ENCODE assay signal across 28 mouse cellular contexts in genomic region chr3:69114760-69115159, GRCm38 (mm10). TPM values are rescaled to one million over a fixed set of nuclear protein-coding genes. Genes with fewer than 3 reads are reported as not detected.
DNase-seq lines count a peak whose midpoint lies in the region; ATAC-seq and TF ChIP-seq lines count a peak whose summit lies in the region.
"Had no signal": no experiment of that assay in that cellular context is flagged by ENCODE, and none has a peak within 500 bp of the region (broad histone marks: within the 10 kb centered on the region; RNA-seq: fewer than 3 reads in every experiment).

No protein-coding gene starts in this region.

- no peaks in the 10 kb centered on the region for H3K27me3 ChIP-seq in kidney, adult 2 months (replicated peaks; ENCODE audit: control insufficient read depth, insufficient read depth, low read length)
- no peaks in the 10 kb centered on the region for H3K27me3 ChIP-seq in liver, postnatal 0 days (ENCODE audit: insufficient read depth, low read length)
- H3K27me3 ChIP-seq in liver, embryonic 11.5 days (replicated peaks; ENCODE audit: control insufficient read depth, insufficient read depth, low read length): no peaks in the 10 kb centered on the region
- no peaks in the 10 kb centered on the region for H3K27me3 ChIP-seq in neural tube, embryonic 15.5 days (replicated peaks)
- H3K27me3 ChIP-seq: forebrain, embryonic 15.5 days; heart, embryonic 13.5 days; limb, embryonic 15.5 days; megakaryocyte, embryonic 14.5 days; midbrain, embryonic 15.5 days had no signal

- no peak overlapping the region for H3K9ac ChIP-seq in liver, postnatal 0 days (replicated peaks)
- H3K9ac ChIP-seq in liver, embryonic 11.5 days (ENCODE audit: low read depth, low read length): no peak overlapping the region
- H3K9ac ChIP-seq in neural tube, embryonic 15.5 days (replicated peaks): no peak overlapping the region
- H3K9ac ChIP-seq: forebrain, embryonic 15.5 days; heart, embryonic 13.5 days; limb, embryonic 15.5 days; midbrain, embryonic 15.5 days had no signal

- H3K4me1 ChIP-seq in kidney, adult 2 months (ENCODE audit: control insufficient read depth, insufficient read depth, low read length): peaks cover 32% of the 10 kb centered on the region; the same call in 1 of the 2 replicates
- H3K4me1 ChIP-seq in liver, postnatal 0 days (ENCODE audit: insufficient read depth): peaks cover 12% of the 10 kb centered on the region
- peaks cover 6% of the 10 kb centered on the region; the same call in 1 of the 2 replicates for H3K4me1 ChIP-seq in liver, embryonic 11.5 days (replicated peaks; ENCODE audit: control insufficient read depth, insufficient read depth, low read length)
- H3K4me1 ChIP-seq in neural tube, embryonic 15.5 days: peaks cover 11% of the 10 kb centered on the region; the same call in 1 of the 2 replicates
- H3K4me1 ChIP-seq: limb, embryonic 10.5 days; limb, embryonic 15.5 days had no signal

- DNase-seq in kidney, adult 2 months: peak; percentile 59
- no peak for DNase-seq in kidney, adult 18-20 months
- DNase-seq in liver, postnatal 0 days: no peak
- no peak for DNase-seq in liver, embryonic 11.5 days (ENCODE audit: low spot score)
- DNase-seq in heart, postnatal 10 days: no peak
- DNase-seq: adrenal gland, postnatal 10 days; cerebellum, adult 11 months; cerebellum, adult 9-10 months; cerebellum, postnatal 36 days; heart, postnatal 14 days; kidney, adult 11 months; kidney, postnatal 4 days; layer of hippocampus, postnatal 36 days; lung, postnatal 36 days; spleen, adult 18-20 months; thymus, adult 18-20 months; thymus, postnatal 36 days had no signal

- no peak for TF ChIP-seq EP300 in liver, postnatal 0 days (IDR thresholded peaks at IDR 0.05; ENCODE audit: low read depth)

- no peak overlapping the region for H3K4me3 ChIP-seq in kidney, adult 2 months (ENCODE audit: insufficient read depth, low read depth, low read length)
- H3K4me3 ChIP-seq in liver, postnatal 0 days (ENCODE audit: low read depth, low read length): no peak overlapping the region
- H3K4me3 ChIP-seq in liver, embryonic 11.5 days (ENCODE audit: low read depth, low read length): no peak overlapping the region
- no peak overlapping the region for H3K4me3 ChIP-seq in neural tube, embryonic 15.5 days (replicated peaks)
- H3K4me3 ChIP-seq: forebrain, embryonic 15.5 days; heart, embryonic 13.5 days; limb, embryonic 10.5 days; limb, embryonic 15.5 days; megakaryocyte, embryonic 14.5 days; midbrain, embryonic 15.5 days had no signal

- 30% methylated on average over 1 of the region's 1 CpGs for WGBS in kidney, adult 2 months
- WGBS in liver, postnatal 0 days (ENCODE audit: insufficient replicate concordance): 82% methylated on average over 1 of the region's 1 CpGs
- 83% methylated on average over 1 of the region's 1 CpGs for WGBS in liver, embryonic 11.5 days
- 91% methylated on average over 1 of the region's 1 CpGs for WGBS in neural tube, embryonic 15.5 days

- H3K4me2 ChIP-seq in liver, postnatal 0 days (ENCODE audit: low read depth, low read length): 0 out of 2 replicates have a peak overlapping the region, but pooled peaks have one; percentile 2
- H3K4me2 ChIP-seq in liver, embryonic 11.5 days: no peak overlapping the region
- H3K4me2 ChIP-seq in neural tube, embryonic 15.5 days: no peak overlapping the region
- H3K4me2 ChIP-seq: forebrain, embryonic 15.5 days; heart, embryonic 13.5 days; limb, embryonic 15.5 days; midbrain, embryonic 15.5 days had no signal

- no peaks in the 10 kb centered on the region for H3K36me3 ChIP-seq in kidney, adult 2 months (ENCODE audit: control insufficient read depth, insufficient read depth, low read length)
- no peaks in the 10 kb centered on the region for H3K36me3 ChIP-seq in liver, postnatal 0 days (replicated peaks; ENCODE audit: insufficient read depth, low read length)
- no peaks in the 10 kb centered on the region for H3K36me3 ChIP-seq in liver, embryonic 11.5 days (ENCODE audit: control insufficient read depth, insufficient read depth, low read length)
- H3K36me3 ChIP-seq in neural tube, embryonic 15.5 days: no peaks in the 10 kb centered on the region
- H3K36me3 ChIP-seq: forebrain, embryonic 15.5 days; heart, embryonic 13.5 days; limb, embryonic 15.5 days; midbrain, embryonic 15.5 days had no signal

- intact Hi-C loops in heart, postnatal 10 days (cut with DNase I): no loop called here

- peak overlapping the region; percentile 85 for H3K27ac ChIP-seq in kidney, adult 2 months (ENCODE audit: insufficient read depth, low read depth, low read length)
- no peak overlapping the region for H3K27ac ChIP-seq in liver, postnatal 0 days (ENCODE audit: low read depth)
- no peak overlapping the region for H3K27ac ChIP-seq in liver, embryonic 11.5 days (ENCODE audit: low read depth, low read length)
- no peak overlapping the region for H3K27ac ChIP-seq in neural tube, embryonic 15.5 days (replicated peaks)
- H3K27ac ChIP-seq: forebrain, embryonic 15.5 days; heart, embryonic 13.5 days; limb, embryonic 10.5 days; limb, embryonic 15.5 days; midbrain, embryonic 15.5 days; stomach, postnatal 0 days had no signal

- no peak for ATAC-seq in liver, postnatal 0 days
- ATAC-seq in liver, embryonic 11.5 days (replicated peaks; ENCODE audit: low FRiP score): no peak
- peak; percentile 28; the same call in 1 of the 2 replicates for ATAC-seq in granulocyte monocyte progenitor cell, adult 5-6 weeks (replicated peaks; ENCODE audit: poor library complexity, severe bottlenecking)
- ATAC-seq in megakaryocyte progenitor cell, adult 5-6 weeks (replicated peaks; ENCODE audit: poor library complexity): 0 out of 2 replicates have a peak, but pooled peaks have one; percentile 15
- ATAC-seq in neural tube, embryonic 15.5 days (ENCODE audit: low FRiP score): no peak
- ATAC-seq: forebrain, embryonic 15.5 days; hindbrain, embryonic 16.5 days; midbrain, embryonic 15.5 days had no signal

- no peak for TF ChIP-seq CTCF in kidney, adult 2 months (conservative IDR thresholded peaks at IDR 0.05; ENCODE audit: insufficient read depth, insufficient read length, low read depth, low read length)
- no peak for TF ChIP-seq CTCF in liver, postnatal 0 days (IDR thresholded peaks at IDR 0.05; ENCODE audit: low read depth)

- no peaks in the 10 kb centered on the region for H3K9me3 ChIP-seq in liver, postnatal 0 days (ENCODE audit: low read length)
- H3K9me3 ChIP-seq in liver, embryonic 11.5 days (ENCODE audit: control insufficient read depth, low read length): no peaks in the 10 kb centered on the region
- H3K9me3 ChIP-seq in neural tube, embryonic 15.5 days (replicated peaks): no peaks in the 10 kb centered on the region
- H3K9me3 ChIP-seq: forebrain, embryonic 15.5 days; limb, embryonic 10.5 days; limb, embryonic 15.5 days; megakaryocyte, embryonic 14.5 days; midbrain, embryonic 15.5 days had no signal

- TF ChIP-seq POLR2A in kidney, adult 2 months (IDR thresholded peaks at IDR 0.05; ENCODE audit: low read depth, low read length): no peak

RNA-seq across cellular contexts. Expression of gene Kpna4, which starts 12.2 kb away (rescaled TPM):
- polyA plus RNA-seq in kidney, adult 2 months (2012; rRNA removed): 8.6 and 11.3 TPM in 2 replicates
- polyA plus RNA-seq in liver, postnatal 0 days (2015; fragmentation: Nextera tagmentation; extraction: Ambion mirVana): 9.0 and 10.1 TPM in 2 replicates
- polyA plus RNA-seq in liver, embryonic 11.5 days (2014; fragmentation: Nextera tagmentation; extraction: Ambion mirVana): 26.2 and 33.0 TPM in 2 replicates
- total RNA-seq in granulocyte monocyte progenitor cell, adult 5-6 weeks (2014; fragmentation: Nextera tagmentation): 51.9 and 55.0 TPM in 2 replicates
- 59.9 and 61.4 TPM in 2 replicates for total RNA-seq in granulocyte monocyte progenitor cell, adult 5-6 weeks (2017)
- 74.0 and 86.1 TPM in 2 replicates for total RNA-seq in megakaryocyte progenitor cell, adult 5-6 weeks (2015)
- 51.8 and 58.9 TPM in 2 replicates for total RNA-seq in megakaryocyte progenitor cell, adult 5-6 weeks (2017)
- 10 to 100 TPM; 57.1 to 75.4 TPM for total RNA-seq in heart, postnatal 10 days (2021)
- polyA plus RNA-seq in neural tube, embryonic 15.5 days (2015; fragmentation: Nextera tagmentation; extraction: Ambion mirVana): 31.8 and 32.0 TPM in 2 replicates

Comparison
In these comparisons a context has a peak if more than half of its experiments do, and no peak if none do; other contexts are left out.
1. ATAC-seq: peak in granulocyte monocyte progenitor cell, adult 5-6 weeks (single experiment) and megakaryocyte progenitor cell, adult 5-6 weeks (single experiment); none in liver, postnatal 0 days (single experiment), liver, embryonic 11.5 days (single experiment) and neural tube, embryonic 15.5 days (single experiment).